Mouse (Mus musculus): ENCODE results near the gene Vps35l. TPM values are rescaled to one million over a fixed set of nuclear protein-coding genes. Genes with fewer than 3 reads are reported as not detected.

The Vps35l gene
- polyA plus RNA-seq, 1 experiment, result 41.7 TPM

GRCm38 (mm10) chr7:118849543-118850250 lies 109.7 kb downstream of the Vps35l start:
- H3K4me3 ChIP-seq (replicated peaks; ENCODE audit: extremely low read depth, low read depth, low read length), result no peak overlapping the region
- no peak for DNase-seq
- 71% methylated on average over 5 of the region's 5 CpGs for WGBS
- H3K4me1 ChIP-seq (ENCODE audit: control insufficient read depth, insufficient read depth, low read length), result peaks cover 12% of the 10 kb centered on the region
- TF ChIP-seq POLR2A (IDR thresholded peaks at IDR 0.05; ENCODE audit: borderline replicate concordance, extremely low read depth, low read depth, low read length), result no peak
- TF ChIP-seq CTCF (IDR thresholded peaks at IDR 0.05; ENCODE audit: insufficient read depth, low read length), result no peak

GRCm38 (mm10) chr7:118850676-118851290 lies 110.8 kb downstream of the Vps35l start:
- DNase-seq, result no peak
- H3K4me1 ChIP-seq (ENCODE audit: control insufficient read depth, insufficient read depth, low read length), result peaks cover 13% of the 10 kb centered on the region
- TF ChIP-seq POLR2A (IDR thresholded peaks at IDR 0.05; ENCODE audit: borderline replicate concordance, extremely low read depth, low read depth, low read length) (no peak), CTCF (IDR thresholded peaks at IDR 0.05; ENCODE audit: insufficient read depth, low read length) (no peak)
- 49% methylated on average over 9 of the region's 9 CpGs for WGBS
- H3K4me3 ChIP-seq (replicated peaks; ENCODE audit: extremely low read depth, low read depth, low read length), result no peak overlapping the region

GRCm38 (mm10) chr7:118851571-118851970 lies 111.5 kb downstream of the Vps35l start:
- H3K4me1 ChIP-seq (ENCODE audit: control insufficient read depth, insufficient read depth, low read length), result peaks cover 13% of the 10 kb centered on the region
- DNase-seq, result no peak
- WGBS, result 57% methylated on average over 7 of the region's 7 CpGs

GRCm38 (mm10) chr7:118852611-118853010 lies 112.6 kb downstream of the Vps35l start:
- Histone ChIP-seq H3K4me3 (replicated peaks; ENCODE audit: extremely low read depth, low read depth, low read length) (no peak overlapping the region), H3K4me1 (ENCODE audit: control insufficient read depth, insufficient read depth, low read length) (peaks cover 12% of the 10 kb centered on the region)
- DNase-seq, result no peak
- WGBS, result 64% methylated on average over 4 of the region's 4 CpGs
- no peak for TF ChIP-seq CTCF (IDR thresholded peaks at IDR 0.05; ENCODE audit: insufficient read depth, low read length)
- TF ChIP-seq POLR2A (IDR thresholded peaks at IDR 0.05; ENCODE audit: borderline replicate concordance, extremely low read depth, low read depth, low read length), result no peak

More at GRCm38 (mm10) chr7:118851571-118851970, 111.5 kb downstream of the Vps35l start:
- H3K4me3 ChIP-seq (replicated peaks; ENCODE audit: extremely low read depth, low read depth, low read length), result no peak overlapping the region
- TF ChIP-seq POLR2A (IDR thresholded peaks at IDR 0.05; ENCODE audit: borderline replicate concordance, extremely low read depth, low read depth, low read length) (no peak), CTCF (IDR thresholded peaks at IDR 0.05; ENCODE audit: insufficient read depth, low read length) (no peak)

- TF ChIP-seq POLR2A (IDR thresholded peaks at IDR 0.05; ENCODE audit: borderline replicate concordance, extremely low read depth, low read depth, low read length) (no peak), CTCF (IDR thresholded peaks at IDR 0.05; ENCODE audit: insufficient read depth, low read length) (no peak)
- no peak for DNase-seq
- H3K4me1 ChIP-seq (ENCODE audit: control insufficient read depth, insufficient read depth, low read length), result peaks cover 12% of the 10 kb centered on the region
- peak overlapping the region; percentile 26 for H3K4me3 ChIP-seq (replicated peaks; ENCODE audit: extremely low read depth, low read depth, low read length)
- WGBS, result 9% methylated on average over 3 of the region's 3 CpGs
These were observed 114.6 kb downstream of the Vps35l start for GRCm38 (mm10) chr7:118854606-118855005.

GRCm38 (mm10) chr7:118855171-118855876 lies 115.3 kb downstream of the Vps35l start, which contains the start of gene Iqck:
Gene Iqck (plus strand): TSS chr7:118855752.
- TF ChIP-seq CTCF (IDR thresholded peaks at IDR 0.05; ENCODE audit: insufficient read depth, low read length) (no peak), POLR2A (IDR thresholded peaks at IDR 0.05; ENCODE audit: borderline replicate concordance, extremely low read depth, low read depth, low read length) (peak; percentile 85)
- Histone ChIP-seq H3K4me3 (replicated peaks; ENCODE audit: extremely low read depth, low read depth, low read length) (peak within 1 kb of the TSS; percentile 80), H3K4me1 (ENCODE audit: control insufficient read depth, insufficient read depth, low read length) (peaks cover 8% of the 10 kb centered on the region)
- DNase-seq, result peak; percentile 92
- WGBS, result under 1% methylated on average over 57 of the region's 57 CpGs

GRCm38 (mm10) chr7:118855877-118856304 lies 115.9 kb downstream of the Vps35l start, which contains the start of gene Knop1:
Gene Knop1 (minus strand): TSS chr7:118856254.
- DNase-seq, result no peak
- TF ChIP-seq CTCF (IDR thresholded peaks at IDR 0.05; ENCODE audit: insufficient read depth, low read length), result no peak
- TF ChIP-seq POLR2A (IDR thresholded peaks at IDR 0.05; ENCODE audit: borderline replicate concordance, extremely low read depth, low read depth, low read length), result 0 out of 2 replicates have a peak, but pooled peaks have one; percentile 8
- H3K4me3 ChIP-seq (replicated peaks; ENCODE audit: extremely low read depth, low read depth, low read length), result peak within 1 kb of the TSS; percentile 80
- WGBS, result under 1% methylated on average over 46 of the region's 46 CpGs
- H3K4me1 ChIP-seq (ENCODE audit: control insufficient read depth, insufficient read depth, low read length), result peaks cover 6% of the 10 kb centered on the region; the same call in 1 of the 2 replicates

- no peak for DNase-seq
- peaks cover 6% of the 10 kb centered on the region; the same call in 1 of the 2 replicates for H3K4me1 ChIP-seq (ENCODE audit: control insufficient read depth, insufficient read depth, low read length)
- 59% methylated on average over 1 of the region's 1 CpGs for WGBS
- no peak overlapping the region for H3K4me3 ChIP-seq (replicated peaks; ENCODE audit: extremely low read depth, low read depth, low read length)
- TF ChIP-seq POLR2A (IDR thresholded peaks at IDR 0.05; ENCODE audit: borderline replicate concordance, extremely low read depth, low read depth, low read length) (no peak), CTCF (IDR thresholded peaks at IDR 0.05; ENCODE audit: insufficient read depth, low read length) (no peak)
These were observed 118.6 kb downstream of the Vps35l start for GRCm38 (mm10) chr7:118858640-118859039.

GRCm38 (mm10) chr7:118865362-118865761 lies 125.3 kb downstream of the Vps35l start:
- TF ChIP-seq CTCF (IDR thresholded peaks at IDR 0.05; ENCODE audit: insufficient read depth, low read length) (no peak), POLR2A (IDR thresholded peaks at IDR 0.05; ENCODE audit: borderline replicate concordance, extremely low read depth, low read depth, low read length) (no peak)
- no peak for DNase-seq
- Histone ChIP-seq H3K4me1 (ENCODE audit: control insufficient read depth, insufficient read depth, low read length) (no peaks in the 10 kb centered on the region), H3K4me3 (replicated peaks; ENCODE audit: extremely low read depth, low read depth, low read length) (no peak overlapping the region)
- 60% methylated on average over 2 of the region's 2 CpGs for WGBS
